Mouse (Mus musculus) olfactory bulb, adult 2 months (tissue): ENCODE measurements around the gene D11Wsu47e.

Experiments
- CTCF ChIP-seq: fragments of 200-500 bp; IDR thresholded peaks from 2 replicates; pipeline ENCODE4 v1.5.1; 2012; ENCODE audit warnings: low read depth, mild to moderate bottlenecking, low read length, moderate library complexity; ENCODE audit not compliant: insufficient read depth
- POLR2A ChIP-seq: fragments of 200-500 bp; IDR thresholded peaks from 2 replicates; pipeline ENCODE4 v1.6.1; 2012; ENCODE audit warnings: mild to moderate bottlenecking, low read depth, low read length, moderate library complexity; ENCODE audit not compliant: insufficient read depth

DNA sequence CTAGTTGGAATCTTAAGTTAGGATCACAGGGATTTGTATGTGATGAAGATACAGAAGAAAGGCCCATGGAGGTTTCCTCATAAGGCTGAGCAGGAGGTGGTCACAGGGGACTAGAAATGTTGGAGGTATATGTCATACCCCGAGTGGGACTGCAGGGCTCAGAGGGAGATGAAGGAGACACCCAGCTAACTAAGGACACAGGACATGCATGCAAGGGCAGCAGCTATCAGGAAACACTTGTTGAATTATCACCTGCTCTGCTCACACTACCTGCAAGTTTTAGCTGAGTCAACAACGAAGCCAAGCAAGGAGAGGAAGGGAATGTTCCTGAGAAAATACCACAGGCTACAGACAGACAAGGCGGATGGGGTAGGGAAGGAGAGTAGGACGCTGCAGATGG is 16.5 kb upstream of the D11Wsu47e start:
- TF ChIP-seq CTCF (no peak), POLR2A (no peak)
